Mouse (Mus musculus) gastrocnemius, adult 18-20 months (tissue): ENCODE results near the gene Ptx4. TPM values are rescaled to one million over a fixed set of nuclear protein-coding genes. Genes with fewer than 3 reads are reported as not detected.
A peak's percentile ranks its signal among the peaks of the same experiment; 100 is the strongest.
"Not testable (repeated sequence)": the region's sequence is repeated elsewhere in the genome, so short reads cannot be mapped to it uniquely, and the experiment has no call there.

ENCODE experiments used
- DNase-seq: peaks from one replicate; pipeline ENCODE4 v3.0.0; 2021; ENCODE audit warnings: low spot score
- total RNA-seq, 2 experiments: library from RNA; stranded (reverse); gene quantifications; 2 replicates each; pipeline ENCODE4 v1.2.3; 2021

Gene Ptx4
- total RNA-seq, 2 experiments from 2014 or later = 1.1 to 1.5 TPM

DNA sequence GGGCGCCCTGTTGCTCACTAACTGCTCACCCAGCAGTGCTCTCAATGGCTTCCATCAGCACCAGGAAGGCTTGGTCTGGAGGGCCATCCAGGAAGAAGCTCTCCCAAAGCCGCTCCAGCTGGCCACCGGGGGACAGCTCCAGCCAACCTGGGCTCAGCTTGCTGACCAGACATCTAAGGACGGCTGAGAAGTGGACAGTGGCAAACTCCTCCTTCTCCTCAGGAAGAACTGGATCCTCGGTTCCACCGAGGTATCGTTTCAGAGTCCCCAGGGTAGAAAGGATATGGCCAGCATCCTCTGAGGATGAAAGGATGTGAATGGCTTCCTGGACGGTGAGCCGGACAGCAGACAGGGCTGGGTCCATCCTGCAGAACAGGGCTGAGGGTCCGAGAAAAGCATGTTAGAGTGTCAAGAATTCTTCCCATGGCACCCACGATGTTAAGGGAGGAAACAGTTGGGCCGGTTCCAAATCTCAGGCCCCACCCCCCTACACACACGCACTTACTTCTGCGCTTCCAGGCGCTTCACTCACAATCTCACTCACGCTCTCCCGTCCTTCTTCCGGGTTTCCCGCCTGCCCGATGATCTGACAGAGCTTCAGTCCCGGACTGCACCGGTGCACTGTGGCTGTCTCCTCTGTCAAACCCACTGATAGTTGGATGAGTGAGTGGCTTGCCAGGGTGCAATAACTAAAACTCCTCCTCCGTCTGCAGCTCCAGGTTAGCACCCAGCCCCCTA, 5.5 kb upstream of the Ptx4 start:
- no peak for DNase-seq

- peak; percentile 97 for DNase-seq
Observed at GRCm38 (mm10) chr17:25115664-25116432, 4.7 kb upstream of the Ptx4 start, which contains the start of gene Telo2. Telo2 (minus strand) TSS chr17:25115967.

- DNase-seq = no peak
Observed at GRCm38 (mm10) chr17:25117263-25117662, 3.3 kb upstream of the Ptx4 start.

DNA sequence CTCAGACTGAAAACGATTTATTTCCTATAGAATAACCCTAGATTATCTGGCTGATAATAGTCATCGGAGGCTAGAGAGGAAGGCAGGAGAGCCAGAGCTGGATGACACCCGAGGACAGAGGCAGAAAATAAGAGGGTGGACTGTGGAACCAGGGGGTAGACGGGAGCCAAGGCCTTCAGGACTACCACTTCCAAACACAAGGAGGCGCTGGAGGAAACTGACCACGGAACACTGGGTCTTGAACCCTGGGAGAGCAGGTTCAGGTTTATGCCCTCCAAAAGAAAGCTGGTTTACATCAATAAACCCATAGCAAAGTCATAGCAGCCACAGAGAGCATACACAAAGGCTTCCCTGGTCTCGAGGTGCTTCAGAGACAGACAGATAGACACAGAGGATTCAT, 3.4 kb downstream of the Ptx4 start:
- DNase-seq = no peak

- DNase-seq = not testable (repeated sequence)
Observed at GRCm38 (mm10) chr17:25125442-25126060, 5.0 kb downstream of the Ptx4 start.

DNA sequence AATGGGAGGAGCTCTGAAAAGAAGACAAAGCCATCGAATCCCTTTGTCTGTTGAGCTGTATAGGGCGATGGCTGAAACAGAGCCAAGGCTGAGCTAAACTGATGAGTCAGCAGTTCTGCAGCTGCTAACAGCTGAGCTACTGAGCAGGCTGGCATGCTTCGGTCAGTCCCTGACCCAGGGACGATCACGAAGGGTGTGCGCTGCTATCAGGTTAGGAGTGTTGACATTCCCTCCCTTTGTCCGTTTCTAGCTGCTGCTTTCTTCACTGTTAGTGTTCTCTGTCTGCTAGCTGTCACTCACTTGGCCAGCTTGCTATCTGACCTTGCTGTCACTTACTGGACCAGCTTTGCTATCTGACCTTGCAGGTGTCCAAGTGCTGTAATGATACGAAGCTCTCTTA, 6.5 kb downstream of the Ptx4 start:
- DNase-seq = no peak

GRCm38 (mm10) chr17:25127681-25128080, 7.1 kb downstream of the Ptx4 start:
- DNase-seq = no peak

DNA sequence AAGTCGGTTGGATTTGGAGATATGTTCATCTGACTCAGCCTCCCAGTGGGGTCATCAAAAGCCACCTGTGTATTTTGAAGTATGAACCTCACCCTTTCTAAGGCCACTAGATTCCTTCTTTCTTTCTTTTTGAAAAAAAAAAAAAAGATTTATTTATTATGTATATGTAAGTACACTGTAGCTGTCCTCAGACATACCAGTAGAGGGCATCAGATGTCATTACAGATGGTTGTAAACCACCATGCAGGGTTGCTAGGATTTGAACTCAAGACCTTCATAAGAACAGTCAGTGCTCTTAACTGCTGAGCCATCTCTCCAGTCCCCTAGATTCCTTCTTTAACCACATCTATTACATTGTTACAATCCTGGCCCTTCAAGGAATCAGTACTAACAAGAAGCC, 9.5 kb downstream of the Ptx4 start:
- no peak for DNase-seq

GRCm38 (mm10) chr17:25133275-25133698, 12.7 kb downstream of the Ptx4 start, which contains the start of gene Clcn7:
Clcn7 (plus strand) TSS chr17:25133391.
- DNase-seq = peak; percentile 96

GRCm38 (mm10) chr17:25135622-25136021, 15.1 kb downstream of the Ptx4 start:
- no peak for DNase-seq

- DNase-seq = no peak
Observed at GRCm38 (mm10) chr17:25138803-25139202, 18.2 kb downstream of the Ptx4 start.

DNA sequence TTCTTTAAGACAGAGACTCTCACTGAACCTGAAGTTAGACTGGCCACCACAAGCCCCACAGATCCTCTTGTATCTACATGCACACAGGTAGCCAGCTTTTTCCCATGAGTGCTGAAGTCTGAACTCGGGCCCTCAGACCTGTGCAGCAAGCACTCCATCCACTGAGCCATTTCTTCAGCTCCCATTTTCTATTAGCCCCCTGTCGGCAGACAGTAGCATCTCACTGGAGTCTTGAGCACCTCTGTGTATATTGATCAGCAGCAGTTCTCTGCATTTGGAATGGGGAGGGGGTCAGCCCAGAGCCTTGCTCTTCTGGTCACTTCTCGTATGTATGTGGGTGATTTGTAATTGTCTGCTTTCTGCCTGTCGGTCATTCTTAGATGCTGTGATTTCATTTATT, 19.4 kb downstream of the Ptx4 start:
- DNase-seq = no peak

- DNase-seq = no peak
Observed at GRCm38 (mm10) chr17:25162161-25162560, 41.6 kb downstream of the Ptx4 start, which contains the start of gene Ccdc154. Ccdc154 (plus strand) TSS chr17:25162461.

GRCm38 (mm10) chr17:25163387-25163786, 42.8 kb downstream of the Ptx4 start:
- no peak for DNase-seq

GRCm38 (mm10) chr17:25164770-25165169, 44.2 kb downstream of the Ptx4 start:
- no peak for DNase-seq

GRCm38 (mm10) chr17:25165970-25166671, 45.6 kb downstream of the Ptx4 start:
- no peak for DNase-seq

DNA sequence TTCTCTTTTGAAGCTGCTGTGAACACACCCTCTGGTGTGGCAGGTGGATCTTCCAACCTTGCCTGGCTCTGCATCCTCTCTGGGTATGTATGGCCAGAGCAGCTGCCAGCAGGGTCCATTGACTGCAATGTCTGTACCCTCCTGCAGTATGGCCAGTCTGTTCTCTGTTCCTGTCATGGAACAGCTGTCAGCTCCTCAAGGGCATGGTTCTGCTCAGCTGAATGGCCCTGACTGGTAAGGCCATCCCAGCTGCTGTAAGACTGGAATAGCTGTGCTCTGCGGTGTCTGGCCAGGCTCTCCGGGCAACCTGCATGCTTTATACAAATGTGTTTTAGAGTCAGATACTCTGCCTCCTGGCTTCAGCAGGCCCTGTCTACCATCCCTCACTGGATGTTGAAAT, 49.1 kb downstream of the Ptx4 start:
- no peak for DNase-seq

DNA sequence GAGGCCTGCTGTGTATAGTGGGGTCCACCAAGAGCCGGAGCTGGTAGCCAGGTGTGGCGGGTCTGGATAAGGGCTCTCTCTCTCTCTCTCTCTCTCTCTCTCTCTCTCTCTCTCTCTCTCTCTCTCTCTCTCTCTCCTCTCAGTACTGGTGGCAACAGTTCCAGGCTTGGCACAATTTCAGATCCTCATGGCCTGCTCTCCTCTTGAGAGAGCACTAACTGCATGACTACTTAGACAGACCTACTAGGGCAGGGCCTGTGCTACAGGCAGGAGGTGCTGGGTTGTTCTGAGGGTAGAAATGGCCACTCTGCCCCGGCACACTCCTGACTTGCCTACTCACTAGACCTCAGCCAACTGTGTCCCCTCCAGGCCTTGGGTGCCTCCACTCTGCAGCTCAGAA, 52.0 kb downstream of the Ptx4 start:
- DNase-seq = no peak
